Mouse (Mus musculus) CH12.LX (cell line): ENCODE results near the gene Pllp.

ENCODE experiments used
- BHLHE40 ChIP-seq: IDR thresholded peaks from 2 replicates; pipeline ENCODE4 v1.6.1; 2011; ENCODE audit warnings: mild to moderate bottlenecking, low read depth, low read length, improper control_type of control experiment
- CTCF ChIP-seq, 2 experiments: IDR thresholded peaks in 1 of 2; conservative IDR thresholded peaks in 1 of 2; 2 replicates each; pipeline ENCODE4 v1.5.1; 2011 to 2012; ENCODE audit warnings: low read depth in 2 of 2, low read length in 2 of 2, improper control_type of control experiment in 1 of 2, inconsistent platforms in 1 of 2, mild to moderate bottlenecking in 1 of 2, moderate library complexity in 1 of 2
- EP300 ChIP-seq: IDR thresholded peaks from 2 replicates; pipeline ENCODE4 v1.6.1; 2011; ENCODE audit warnings: low read length, improper control_type of control experiment
- GABPA ChIP-seq: IDR thresholded peaks from 2 replicates; pipeline ENCODE4 v1.6.1; 2012; ENCODE audit warnings: low read depth, low read length, improper control_type of control experiment, inconsistent platforms; ENCODE audit not compliant: insufficient replicate concordance
- MAFK ChIP-seq: IDR thresholded peaks from 2 replicates; pipeline ENCODE4 v1.6.1; 2011; ENCODE audit warnings: low read length, improper control_type of control experiment; ENCODE audit not compliant: insufficient replicate concordance
- MAX ChIP-seq: IDR thresholded peaks from 2 replicates; pipeline ENCODE4 v1.6.1; 2011; ENCODE audit warnings: low read length, improper control_type of control experiment
- MYC ChIP-seq: IDR thresholded peaks from 2 replicates; pipeline ENCODE4 v1.6.1; 2011; ENCODE audit warnings: low read depth, mild to moderate bottlenecking, improper control_type of control experiment, low read length
- NRF1 ChIP-seq: IDR thresholded peaks from 2 replicates; pipeline ENCODE4 v1.6.1; 2014; ENCODE audit warnings: low read depth, mild to moderate bottlenecking, inconsistent platforms, low read length, improper control_type of control experiment, moderate library complexity
- PAX5 ChIP-seq: IDR thresholded peaks from 2 replicates; pipeline ENCODE4 v1.6.1; 2012; ENCODE audit warnings: low read length, inconsistent platforms, mixed read lengths
- POLR2A ChIP-seq: IDR thresholded peaks from 2 replicates; pipeline ENCODE4 v1.6.1; 2011; ENCODE audit warnings: low read depth, mild to moderate bottlenecking, improper control_type of control experiment, low read length
- RAD21 ChIP-seq: IDR thresholded peaks from 2 replicates; pipeline ENCODE4 v1.6.1; 2011; ENCODE audit warnings: low read depth, mild to moderate bottlenecking, low read length, improper control_type of control experiment, moderate library complexity
- TCF12 ChIP-seq: IDR thresholded peaks from 2 replicates; pipeline ENCODE4 v1.6.1; 2014; ENCODE audit warnings: low read depth, mild to moderate bottlenecking, inconsistent platforms, low read length, improper control_type of control experiment
- USF2 ChIP-seq: conservative IDR thresholded peaks from 2 replicates; pipeline ENCODE4 v1.6.1; 2011; ENCODE audit warnings: low read depth, low read length, improper control_type of control experiment
- ZNF384 ChIP-seq: IDR thresholded peaks from 2 replicates; pipeline ENCODE4 v1.6.1; 2012; ENCODE audit warnings: low read depth, low read length, improper control_type of control experiment, inconsistent platforms

GRCm38 (mm10) chr8:94705581-94706245 lies 9.6 kb upstream of the Pllp start:
- TF ChIP-seq RAD21: no peak; the same call in none of the 2 replicates
- no peak for TF ChIP-seq MAX
- no peak for TF ChIP-seq NRF1
- TF ChIP-seq POLR2A: peak; percentile 66
- TF ChIP-seq USF2: no peak
- TF ChIP-seq GABPA: no peak
- TF ChIP-seq CTCF (conservative IDR thresholded peaks at IDR 0.05 in 1 of 2, IDR thresholded peaks at IDR 0.05 in 1 of 2; ENCODE audit: low read depth in 2 of 2, low read length in 2 of 2): no peak
- TF ChIP-seq PAX5: no peak
- TF ChIP-seq ZNF384: no peak
- TF ChIP-seq EP300: peak; percentile 51
- peak; percentile 83 for TF ChIP-seq TCF12
- no peak for TF ChIP-seq MYC
- 0 out of 2 replicates have a peak, but pooled peaks have one; percentile 15 for TF ChIP-seq BHLHE40
- no peak; the same call in 1 of the 2 replicates for TF ChIP-seq MAFK
